Mouse (Mus musculus): ENCODE data around the gene Smbd1.

Gene Smbd1

GRCm38 (mm10) chr16:32810321-32810720, at the start of gene Smbd1:
Gene Smbd1 (minus strand): TSS chr16:32810477.
- in situ Hi-C loops (cut with MboI), result no loop called here

DNA sequence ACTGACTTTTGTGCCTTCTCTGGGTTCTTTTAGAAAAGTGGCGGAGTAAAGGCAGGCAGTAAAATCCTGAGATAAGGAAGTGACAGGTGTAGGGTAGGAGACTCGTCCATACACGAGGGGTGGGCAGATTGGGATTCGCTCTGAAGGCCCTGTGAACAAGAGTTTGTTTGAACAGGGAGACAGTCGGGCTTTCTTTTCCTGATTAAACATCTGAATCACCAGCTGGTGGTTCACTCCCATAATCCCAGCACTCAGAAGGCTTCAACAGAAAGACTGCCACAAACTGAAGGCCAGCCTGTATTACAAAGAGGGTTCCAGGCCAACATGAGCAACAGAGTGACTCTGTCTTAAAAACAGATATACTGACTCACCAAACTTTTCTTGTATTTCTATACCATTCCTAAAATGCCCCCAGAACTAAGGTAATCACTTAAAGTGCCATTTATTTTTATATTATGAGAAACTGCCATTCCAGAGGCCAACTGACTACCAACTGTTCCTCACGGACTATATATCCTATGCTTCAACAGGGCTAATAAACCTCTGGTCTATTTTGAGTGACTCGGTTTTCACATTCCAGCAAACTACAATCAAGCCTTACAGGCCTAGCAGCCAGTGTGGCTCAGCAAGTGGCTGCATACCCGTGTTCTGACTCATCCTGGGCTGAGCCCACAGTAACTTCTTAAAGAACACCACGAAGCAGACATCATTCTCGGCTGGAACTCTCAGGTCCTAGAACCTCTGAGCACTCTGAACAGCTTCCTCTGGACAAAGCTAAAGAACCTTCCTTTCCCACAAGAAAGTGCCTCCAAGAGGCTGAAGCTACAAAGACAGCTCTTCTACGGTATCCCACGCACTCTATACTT, 48.7 kb upstream of the Smbd1 start:
- in situ Hi-C loops (cut with MboI), result no loop called here

DNA sequence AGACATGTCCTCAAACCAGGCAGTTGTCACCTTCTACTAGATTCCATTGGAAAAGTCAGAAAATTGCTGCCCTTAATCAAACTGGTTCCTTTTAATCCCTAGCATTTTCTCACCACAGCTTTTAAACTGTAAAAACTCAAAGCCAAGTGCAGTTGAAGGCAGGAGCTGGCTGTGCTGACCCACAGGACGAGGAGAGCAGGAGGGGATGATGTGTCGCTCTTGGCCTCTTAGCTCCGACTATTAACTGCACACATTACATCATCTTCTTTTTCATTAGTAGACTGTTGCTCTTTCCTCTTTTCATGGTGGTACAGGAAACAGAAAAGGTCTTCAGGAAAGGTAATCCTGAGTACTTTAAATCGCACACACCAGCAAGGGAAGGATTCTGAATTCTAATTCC, 48.1 kb upstream of the Smbd1 start:
- in situ Hi-C loops (cut with MboI), result no loop called here

DNA sequence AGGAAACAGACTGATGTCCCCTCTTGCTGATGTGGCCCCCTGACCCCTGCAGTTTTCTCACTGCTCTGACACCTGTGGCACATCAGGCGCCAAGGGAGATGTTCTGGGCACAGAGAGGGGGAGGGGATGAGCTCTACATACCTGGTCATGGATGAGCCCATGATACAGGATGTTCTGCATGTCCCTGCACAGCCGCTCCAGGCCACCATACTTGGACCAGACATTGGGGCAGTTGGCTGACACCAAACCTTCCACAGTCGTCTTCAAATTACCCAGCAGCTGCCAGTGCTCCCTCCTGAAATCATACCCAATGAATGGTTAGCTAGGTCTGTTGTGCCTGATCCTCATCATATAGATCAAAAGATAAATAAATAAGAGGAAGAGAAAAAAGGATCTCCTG, 46.5 kb upstream of the Smbd1 start:
- in situ Hi-C loops (cut with MboI), result no loop called here

DNA sequence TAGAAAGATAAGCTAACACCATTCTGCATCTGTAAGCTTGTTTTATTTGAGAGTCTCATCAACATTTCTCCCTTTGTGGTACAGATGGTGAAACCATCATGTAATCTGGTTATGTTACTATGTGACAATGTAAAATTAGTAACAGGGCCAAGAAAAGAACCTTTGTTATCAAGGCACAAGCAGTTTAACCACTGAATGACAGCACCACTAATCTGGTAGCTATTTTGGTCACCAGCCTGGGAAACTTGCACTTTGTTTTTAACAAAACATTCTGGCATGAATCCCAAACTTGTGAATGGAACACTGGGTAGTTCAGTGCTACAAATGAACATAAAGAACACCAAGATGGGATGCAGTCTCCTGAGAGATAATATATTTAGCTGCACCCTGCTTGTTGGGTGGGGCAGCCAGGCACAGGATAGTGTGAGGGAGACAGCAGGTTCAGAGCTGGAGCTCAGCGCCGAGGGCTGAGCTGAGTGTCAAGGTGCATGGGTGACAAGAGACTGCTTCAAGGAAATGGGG, 43.8 kb upstream of the Smbd1 start:
- in situ Hi-C loops (cut with MboI), result no loop called here

DNA sequence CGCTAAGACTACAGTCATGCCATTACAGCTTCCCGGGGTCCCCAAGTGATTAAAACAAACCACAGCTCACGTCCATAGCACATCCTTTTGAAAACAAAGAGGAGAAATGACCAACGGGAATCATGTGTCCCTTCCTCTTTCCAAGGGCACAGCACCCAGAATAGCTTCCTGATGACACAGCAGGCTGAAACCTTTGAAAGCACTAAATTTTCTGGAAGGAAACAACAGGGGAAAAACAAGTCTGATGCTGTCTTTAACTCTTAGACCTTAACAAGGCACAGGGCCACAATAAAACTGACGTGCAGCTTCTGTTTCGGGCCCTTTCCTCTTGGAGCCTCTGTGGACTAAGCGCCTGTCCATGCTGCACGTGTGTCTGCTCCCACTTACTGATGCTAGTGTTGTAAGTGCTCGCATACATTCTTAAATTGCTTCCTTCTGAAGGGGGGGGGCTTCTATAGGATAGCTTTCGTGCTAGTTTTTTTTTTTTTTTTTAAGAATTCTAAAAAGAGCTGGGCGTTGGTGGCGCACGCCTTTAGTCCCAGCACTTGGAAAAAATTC, 43.3 kb upstream of the Smbd1 start:
- in situ Hi-C loops (cut with MboI), result no loop called here

- in situ Hi-C loops (cut with MboI), result no loop called here
Observed at GRCm38 (mm10) chr16:32849042-32849830, 39.0 kb upstream of the Smbd1 start.

DNA sequence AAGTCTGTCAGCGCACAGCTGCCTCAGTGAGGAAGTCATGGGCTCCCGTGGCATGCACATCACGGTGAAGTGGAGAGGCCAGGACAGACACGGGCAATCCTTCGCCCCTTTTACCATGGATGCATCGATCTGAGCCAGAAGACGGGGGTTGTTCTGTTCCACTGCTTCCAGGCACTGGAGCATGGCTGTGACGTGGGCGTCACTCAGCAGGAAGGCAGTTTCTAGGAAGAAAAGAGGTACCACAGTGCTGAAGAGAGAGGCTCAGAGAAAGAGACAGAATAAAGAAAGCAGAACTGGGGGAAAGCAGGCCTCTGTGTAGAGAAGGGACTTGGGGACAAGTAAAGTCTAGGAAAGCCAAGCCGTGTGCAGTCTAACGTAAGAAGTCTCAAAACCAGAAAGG, 36.8 kb upstream of the Smbd1 start:
- in situ Hi-C loops (cut with MboI), result no loop called here

GRCm38 (mm10) chr16:32831501-32831900, 21.2 kb upstream of the Smbd1 start:
- in situ Hi-C loops (cut with MboI), result no loop called here

GRCm38 (mm10) chr16:32829104-32829503, 18.8 kb upstream of the Smbd1 start:
- in situ Hi-C loops (cut with MboI), result no loop called here

DNA sequence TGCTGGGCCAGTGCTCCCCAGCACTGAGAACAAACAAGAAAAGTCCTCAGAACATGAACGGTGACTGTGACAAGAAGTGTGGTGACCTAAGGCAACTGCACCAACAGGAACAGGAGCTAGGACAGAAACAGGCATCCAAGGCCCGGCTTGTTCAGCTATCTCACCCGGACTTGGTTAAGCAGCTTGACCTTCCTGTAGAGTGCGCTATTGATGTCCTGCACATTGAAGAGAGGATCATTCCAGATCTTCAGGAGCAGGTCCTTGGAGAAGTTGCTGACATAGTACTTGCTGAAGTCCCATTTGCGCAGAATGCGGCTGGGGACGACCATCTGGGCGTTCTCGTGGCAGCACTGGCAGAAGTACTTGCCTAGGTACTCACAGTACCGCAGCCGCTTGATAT, 16.2 kb upstream of the Smbd1 start:
- in situ Hi-C loops (cut with MboI), result no loop called here

DNA sequence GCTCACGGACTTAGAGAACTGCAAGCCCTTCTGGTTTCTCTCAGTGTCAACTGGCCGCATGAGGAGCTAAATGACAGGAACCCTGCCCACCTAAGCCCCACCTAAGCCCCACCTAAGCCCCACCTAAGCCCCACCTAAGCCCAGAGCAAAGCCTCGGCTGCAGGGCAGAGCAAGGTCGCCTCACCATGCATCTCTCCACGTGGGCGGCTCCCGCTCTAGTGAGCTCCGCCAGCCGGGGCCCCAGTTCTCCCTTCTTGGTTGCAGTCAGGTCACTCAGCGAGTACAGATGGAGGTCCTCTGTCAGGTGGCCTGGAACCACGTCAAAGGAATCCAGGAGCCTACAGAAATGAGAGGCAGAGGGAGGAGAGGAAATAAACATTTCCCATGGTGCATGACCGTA, 15.1 kb upstream of the Smbd1 start:
- in situ Hi-C loops (cut with MboI), result no loop called here

DNA sequence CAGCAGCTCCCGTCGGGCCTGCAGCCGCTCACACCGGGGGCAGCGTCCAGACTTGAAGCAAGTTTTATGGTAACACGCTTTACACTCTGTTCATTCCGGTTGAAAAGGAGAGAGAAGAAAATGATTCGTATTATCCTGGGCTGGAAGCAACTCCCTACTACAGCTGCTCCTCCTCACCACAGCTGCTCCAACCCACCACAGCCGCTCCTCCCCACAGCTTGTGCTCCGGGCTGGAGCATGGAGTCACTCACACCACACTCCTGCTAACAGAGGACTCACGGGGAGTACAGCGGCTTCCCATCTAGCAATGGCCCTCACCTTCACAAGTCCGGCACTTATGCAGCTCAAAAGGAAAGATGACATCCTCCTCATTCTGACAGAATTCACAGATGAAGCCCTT, 13.8 kb upstream of the Smbd1 start:
- in situ Hi-C loops (cut with MboI), result no loop called here

- in situ Hi-C loops (cut with MboI), result no loop called here
Observed at GRCm38 (mm10) chr16:32823487-32823886, 13.2 kb upstream of the Smbd1 start.

- in situ Hi-C loops (cut with MboI), result no loop called here
Observed at GRCm38 (mm10) chr16:32822881-32823280, 12.6 kb upstream of the Smbd1 start.

DNA sequence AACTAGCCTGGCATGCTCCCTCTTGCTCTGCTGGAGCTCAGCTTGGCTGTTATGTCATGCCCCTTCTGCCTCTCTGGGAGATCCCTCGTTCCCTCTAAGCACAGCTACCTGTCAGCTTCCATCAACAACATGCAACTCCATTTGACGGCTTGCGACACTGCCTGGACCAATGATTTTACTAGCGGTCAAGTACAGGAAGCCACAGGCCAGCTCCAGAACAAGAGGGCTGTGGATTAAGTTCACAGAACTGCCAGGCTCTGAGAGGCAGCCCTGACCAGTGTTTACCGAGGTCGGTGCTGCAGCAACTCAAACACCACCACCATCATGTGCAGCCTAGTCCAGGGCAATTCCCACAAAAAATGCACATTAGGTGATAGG, 12.2 kb upstream of the Smbd1 start:
- in situ Hi-C loops (cut with MboI), result no loop called here

GRCm38 (mm10) chr16:32821772-32822449, 11.6 kb upstream of the Smbd1 start:
- in situ Hi-C loops (cut with MboI), result no loop called here

DNA sequence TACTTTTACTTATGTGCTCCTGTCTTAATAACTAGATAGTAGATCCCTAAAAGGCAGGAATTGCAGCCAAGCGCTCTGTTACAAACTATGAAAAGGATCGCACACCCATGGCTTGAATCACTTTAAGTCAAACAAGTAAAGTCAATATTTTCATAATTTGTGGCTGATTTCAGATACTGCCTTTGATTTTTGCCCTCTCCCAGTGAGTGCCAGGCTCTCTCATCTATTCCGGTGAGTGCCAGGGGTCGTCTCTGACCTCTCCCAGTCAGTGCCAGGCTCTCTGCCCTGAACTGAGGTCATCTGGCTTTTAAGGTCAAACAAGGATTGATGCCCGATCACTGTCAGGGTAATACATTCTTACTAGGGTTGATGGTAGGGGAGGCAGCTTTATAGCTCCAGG, 8.2 kb upstream of the Smbd1 start:
- in situ Hi-C loops (cut with MboI), result no loop called here

- in situ Hi-C loops (cut with MboI), result no loop called here
Observed at GRCm38 (mm10) chr16:32818036-32818435, 7.8 kb upstream of the Smbd1 start.

- in situ Hi-C loops (cut with MboI), result no loop called here
Observed at GRCm38 (mm10) chr16:32815160-32815605, 4.9 kb upstream of the Smbd1 start.

DNA sequence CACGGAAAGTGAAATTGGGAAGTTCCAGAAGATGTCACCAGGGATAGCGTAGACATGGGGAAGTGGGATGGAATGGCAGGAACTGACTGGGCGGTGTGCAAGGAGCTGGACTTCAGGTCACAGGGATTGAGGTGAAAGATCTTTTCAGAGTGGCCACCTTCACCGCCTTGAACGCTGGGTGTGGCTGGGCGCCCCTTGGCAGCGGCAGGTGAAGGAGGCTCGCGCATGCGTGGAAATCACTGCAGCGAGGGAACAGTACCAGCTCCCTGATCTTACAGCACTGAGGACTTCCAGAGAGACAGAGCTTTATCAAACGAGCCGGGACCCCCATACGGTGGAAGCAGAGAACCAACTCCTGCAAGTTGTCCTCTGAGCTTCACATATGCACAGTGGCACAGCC, 4.3 kb upstream of the Smbd1 start:
- in situ Hi-C loops (cut with MboI), result no loop called here

DNA sequence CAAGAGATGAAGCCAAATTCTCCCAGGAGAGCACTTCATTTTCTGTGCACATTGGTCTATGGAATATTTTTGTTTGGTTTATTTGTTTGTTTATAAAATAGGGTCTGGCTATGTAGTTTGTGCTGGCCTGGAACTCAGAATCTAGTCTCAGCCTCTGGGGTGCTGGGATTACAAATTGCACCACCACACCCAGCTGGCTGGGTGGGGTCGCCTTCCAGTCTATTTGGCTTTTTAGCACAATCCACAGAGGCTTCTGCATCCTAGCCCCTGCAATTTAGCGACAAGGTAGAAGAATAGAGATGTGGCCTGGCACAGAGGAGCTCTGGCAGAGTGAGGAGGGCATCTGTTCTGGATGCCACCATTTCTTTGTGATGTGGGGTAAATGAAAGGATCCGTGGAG, 3.5 kb upstream of the Smbd1 start:
- in situ Hi-C loops (cut with MboI), result no loop called here
